Mouse (Mus musculus) spleen, adult 2 months (tissue): ENCODE measurements around the gene Rnf6.

Source experiments
- CTCF ChIP-seq: fragments of 200-500 bp; IDR thresholded peaks from 2 replicates; pipeline ENCODE4 v1.5.1; 2011; ENCODE audit warnings: mild to moderate bottlenecking, inconsistent platforms; ENCODE audit not compliant: insufficient read depth, insufficient read length, insufficient replicate concordance; ENCODE audit errors: extremely low read depth
- POLR2A ChIP-seq: fragments of 200-500 bp; IDR thresholded peaks from 2 replicates; pipeline ENCODE4 v1.6.1; 2011; ENCODE audit warnings: low read depth, low read length, inconsistent platforms

DNA sequence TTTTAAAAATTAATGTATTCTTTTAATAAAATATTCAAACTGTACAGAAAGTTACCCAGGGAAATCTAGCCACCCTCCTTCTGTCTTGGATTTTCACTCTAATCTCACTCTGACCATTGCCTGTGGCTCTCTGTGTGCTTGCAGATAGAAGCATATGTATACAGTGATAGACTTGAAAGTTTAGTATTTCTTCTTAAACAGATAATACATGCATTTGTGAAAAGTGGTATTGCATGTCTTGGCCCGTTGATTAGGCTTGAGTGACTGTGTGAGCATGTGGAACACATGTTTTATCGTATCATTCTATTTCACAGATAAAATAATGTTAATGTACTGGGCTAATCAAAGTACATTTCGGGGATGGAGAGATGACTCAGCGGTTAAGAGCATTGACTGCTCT lies 23.8 kb upstream of the Rnf6 start:
- TF ChIP-seq CTCF, result no peak
- no peak for TF ChIP-seq POLR2A
